Mouse (Mus musculus): ENCODE results near the gene Vmn2r17.

- TF ChIP-seq POLR2A (IDR thresholded peaks at IDR 0.05; ENCODE audit: low read depth, low read length) (no peak), BHLHE40 (IDR thresholded peaks at IDR 0.05; ENCODE audit: low read depth, low read length) (no peak), E2F4 (IDR thresholded peaks at IDR 0.05; ENCODE audit: insufficient replicate concordance, low read depth, low read length) (no peak), CTCF (conservative IDR thresholded peaks at IDR 0.05 in 1 of 2, IDR thresholded peaks at IDR 0.05 in 1 of 2; ENCODE audit: low read depth in 2 of 2, low read length in 2 of 2) (peak; percentile 38 to 78; a peak in 3 of 4 replicates), MAFK (IDR thresholded peaks at IDR 0.05; ENCODE audit: insufficient replicate concordance, low read length) (no peak), SIN3A (IDR thresholded peaks at IDR 0.05; ENCODE audit: low read length) (no peak)
Observed at GRCm38 (mm10) chr5:109506729-109507128, 87.2 kb downstream of the Vmn2r17 start.

Measured in CH12.LX (cell line).